Mouse (Mus musculus) lung, embryonic 15.5 days (tissue): ENCODE results near the gene Borcs6. TPM values are rescaled to one million over a fixed set of nuclear protein-coding genes. Genes with fewer than 3 reads are reported as not detected.

ENCODE experiments used
- ATAC-seq: fragments of 200-750 bp; cut with Nextera tagmentation; 2 replicates; pipeline ENCODE4 v1.8.0; 2017; ENCODE audit warnings: moderate number of reproducible peaks, borderline replicate concordance; ENCODE audit not compliant: low FRiP score, low TSS enrichment; ENCODE audit errors: extremely low read depth
- H3K27ac ChIP-seq: fragments of 300-500 bp; sonication (generic); 2 replicates; pipeline ENCODE4 v1.5.1; 2015; ENCODE audit warnings: moderate library complexity, mild to moderate bottlenecking, inconsistent platforms
- H3K27me3 ChIP-seq: fragments of 300-500 bp; sonication (generic); 2 replicates; pipeline ENCODE4 v1.6.1; 2015; ENCODE audit warnings: inconsistent platforms
- H3K36me3 ChIP-seq: fragments of 300-500 bp; sonication (generic); 2 replicates; pipeline ENCODE4 v1.6.1; 2015; ENCODE audit warnings: inconsistent platforms
- H3K4me1 ChIP-seq: fragments of 300-500 bp; sonication (generic); 2 replicates; pipeline ENCODE4 v1.6.1; 2015; ENCODE audit warnings: inconsistent platforms
- H3K4me2 ChIP-seq: fragments of 300-500 bp; sonication (generic); 2 replicates; pipeline ENCODE4 v1.6.1; 2015; ENCODE audit warnings: inconsistent platforms, mild to moderate bottlenecking, moderate library complexity
- H3K4me3 ChIP-seq: fragments of 300-500 bp; sonication (generic); 2 replicates; pipeline ENCODE4 v1.5.1; 2015; ENCODE audit warnings: mild to moderate bottlenecking, inconsistent platforms
- H3K9ac ChIP-seq: fragments of 300-500 bp; sonication (generic); 2 replicates; pipeline ENCODE4 v1.6.1; 2015; ENCODE audit warnings: inconsistent platforms
- H3K9me3 ChIP-seq: fragments of 300-500 bp; sonication (generic); 2 replicates; pipeline ENCODE4 v1.6.1; 2016; ENCODE audit warnings: inconsistent platforms
- WGBS: fragments of 180-500 bp; shearing (Covaris S2); methylation state at CpG from one replicate; pipeline ENCODE4 v1.1.7; 2015; 5-methylcytosine and 5-hydroxymethylcytosine counted together
- polyA plus RNA-seq: library from polyadenylated mRNA; unstranded; fragments of >200 nt; fragmentation: Nextera tagmentation; extraction: Ambion mirVana; gene quantifications from 2 replicates; pipeline ENCODE4 v1.2.1, GENCODE M21; 2015

Gene Borcs6
- polyA plus RNA-seq, 1 experiment from 2014 or later, result 10.3 TPM

DNA sequence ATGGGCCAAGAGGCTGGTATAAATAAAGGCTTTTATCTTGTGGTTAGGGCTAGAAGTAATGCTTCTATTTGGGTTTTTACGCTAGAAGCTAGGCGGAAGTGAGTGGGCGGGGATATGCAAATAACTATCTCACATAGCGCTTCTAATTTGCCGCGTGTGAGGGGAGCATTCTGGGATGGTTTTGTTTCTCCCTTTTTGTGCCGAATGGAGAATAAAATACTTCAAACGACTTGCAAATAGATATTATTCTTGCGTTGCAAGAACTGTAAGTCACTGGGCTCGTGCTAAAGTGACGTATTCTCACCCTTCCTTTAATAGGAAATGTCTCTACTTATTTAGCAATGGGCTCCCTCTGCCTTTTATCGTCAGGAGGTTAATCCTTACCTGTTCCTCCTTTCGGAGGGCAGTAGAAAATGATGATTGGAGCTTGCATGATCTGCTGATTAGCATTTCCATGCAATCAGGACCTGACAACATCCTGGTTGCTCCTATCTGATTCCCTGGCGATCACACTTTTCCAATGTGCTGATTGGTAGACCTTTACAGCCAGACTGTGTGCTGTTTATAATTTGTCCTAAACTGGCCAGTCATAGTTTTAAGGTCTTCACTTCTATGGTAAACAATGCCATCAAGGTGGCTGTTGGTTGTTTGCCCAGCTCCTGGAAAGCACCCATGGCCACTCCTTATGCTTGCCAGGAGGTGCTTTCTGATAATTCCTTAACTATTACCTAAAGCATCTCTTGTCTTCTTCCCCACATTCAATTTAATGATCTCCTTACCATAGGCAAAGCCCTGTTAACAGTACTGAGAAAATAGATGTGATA lies 13.8 kb downstream of the Borcs6 start:
- Histone ChIP-seq H3K4me1 (peaks cover 32% of the 10 kb centered on the region), H3K4me3 (peak overlapping the region; percentile 32), H3K9ac (peak overlapping the region; percentile 44), H3K4me2 (peak overlapping the region; percentile 84), H3K27ac (peak overlapping the region; percentile 88), H3K36me3 (no peaks in the 10 kb centered on the region), H3K9me3 (no peaks in the 10 kb centered on the region), H3K27me3 (no peaks in the 10 kb centered on the region)
- ATAC-seq, result peak; percentile 63
- WGBS, result under 1% methylated on average over 14 of the region's 14 CpGs

DNA sequence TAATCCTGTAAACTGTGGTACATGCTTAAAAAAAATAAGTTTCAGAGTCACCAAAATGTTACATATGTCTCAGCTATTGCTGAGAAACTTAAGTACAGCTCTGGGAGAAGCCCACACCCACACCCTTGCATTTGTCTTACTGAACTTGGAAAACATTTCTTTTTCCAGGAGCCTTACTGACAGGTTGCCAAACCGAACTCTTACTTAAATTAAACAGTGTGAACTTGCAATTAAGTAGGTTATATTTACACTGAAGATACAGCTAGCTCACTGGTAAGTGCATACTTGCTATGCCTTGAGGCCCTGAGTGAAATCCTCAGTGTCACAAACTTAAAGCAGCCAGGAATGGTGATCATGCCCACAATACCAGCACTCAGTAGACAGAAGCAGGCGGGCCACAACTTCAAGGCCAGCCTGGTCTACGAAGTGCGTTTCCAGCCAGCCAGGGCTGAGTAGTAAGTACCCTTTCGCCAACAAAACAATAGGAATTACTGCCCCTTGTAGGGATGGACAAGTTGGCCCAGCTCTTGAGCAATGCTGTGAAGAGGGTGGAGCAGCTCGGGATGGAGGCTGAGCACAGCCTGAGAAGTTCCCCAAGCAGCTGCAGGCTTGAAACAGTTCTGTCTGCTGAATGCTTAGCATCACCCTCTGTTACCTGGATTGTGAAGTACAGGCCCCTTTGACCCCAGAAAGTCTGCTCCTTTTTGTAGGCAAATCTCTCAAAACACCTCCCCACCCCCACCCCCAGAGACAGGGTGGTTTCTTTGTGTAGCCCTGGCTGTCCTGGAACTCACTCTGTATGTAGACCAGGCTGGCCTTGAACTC lies 14.6 kb downstream of the Borcs6 start:
- peak overlapping the region; percentile 88 for H3K27ac ChIP-seq
- 32% methylated on average over 6 of the region's 6 CpGs for WGBS
- peak overlapping the region; percentile 44; the same call in 1 of the 2 replicates for H3K9ac ChIP-seq
- no peak overlapping the region for H3K4me3 ChIP-seq
- H3K9me3 ChIP-seq, result no peaks in the 10 kb centered on the region
- peaks cover 32% of the 10 kb centered on the region for H3K4me1 ChIP-seq
- no peaks in the 10 kb centered on the region for H3K36me3 ChIP-seq
- H3K27me3 ChIP-seq, result no peaks in the 10 kb centered on the region
- no peak for ATAC-seq
- H3K4me2 ChIP-seq, result peak overlapping the region; percentile 84; the same call in 1 of the 2 replicates

DNA sequence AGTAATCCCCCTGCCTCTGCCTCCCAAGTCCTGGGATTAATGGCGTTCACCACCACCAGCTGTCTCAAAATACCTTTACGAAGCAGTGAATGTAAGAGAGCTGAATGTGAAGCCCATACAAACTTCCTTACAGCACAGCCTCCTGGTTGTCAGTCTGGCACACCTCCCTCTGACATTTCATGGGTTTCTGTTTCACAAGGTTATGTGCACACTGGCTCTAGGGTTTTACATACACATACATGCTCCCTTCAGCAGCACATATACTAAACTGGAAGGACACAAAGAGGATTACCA lies 15.2 kb downstream of the Borcs6 start:
- Histone ChIP-seq H3K9ac (no peak overlapping the region), H3K27ac (no peak overlapping the region), H3K36me3 (no peaks in the 10 kb centered on the region), H3K4me2 (no peak overlapping the region), H3K27me3 (no peaks in the 10 kb centered on the region), H3K4me3 (no peak overlapping the region), H3K4me1 (peaks cover 32% of the 10 kb centered on the region), H3K9me3 (no peaks in the 10 kb centered on the region)
- ATAC-seq, result no peak
- 52% methylated on average over 2 of the region's 2 CpGs for WGBS

DNA sequence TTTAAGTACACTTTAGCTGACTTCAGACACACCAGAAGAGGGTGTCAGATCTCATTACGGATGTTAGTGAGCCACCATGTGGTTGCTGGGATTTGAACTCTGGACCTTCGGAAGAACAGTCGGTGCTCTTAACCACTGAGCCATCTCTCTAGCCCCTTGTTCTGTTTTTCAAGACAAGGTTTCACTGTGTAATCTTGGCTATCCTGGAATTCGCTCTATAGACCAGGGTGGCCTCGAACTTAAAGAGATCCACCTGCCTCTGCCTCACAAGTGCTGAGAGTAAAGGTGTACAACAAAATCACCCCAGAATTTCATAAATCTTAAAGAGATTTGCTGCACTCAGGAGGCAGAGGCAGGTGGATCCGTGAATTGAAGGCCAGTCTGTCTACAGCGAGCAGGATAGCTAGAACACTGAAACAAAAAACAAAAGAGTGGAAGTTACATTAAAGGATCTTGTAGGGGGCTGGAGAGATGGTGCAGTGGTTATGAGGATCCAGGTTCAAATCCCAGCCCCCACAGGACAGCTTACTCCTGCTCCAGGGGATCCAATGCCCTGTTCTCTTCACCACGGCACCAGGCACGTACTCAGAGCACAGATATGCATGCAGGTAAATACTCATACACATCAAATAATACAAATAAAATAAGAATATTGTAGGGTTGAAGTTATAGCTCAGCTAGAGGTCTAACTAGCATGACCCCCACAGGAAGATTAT lies 16.4 kb downstream of the Borcs6 start:
- Histone ChIP-seq H3K27ac (no peak overlapping the region), H3K9me3 (no peaks in the 10 kb centered on the region), H3K36me3 (no peaks in the 10 kb centered on the region), H3K4me1 (peaks cover 27% of the 10 kb centered on the region), H3K9ac (no peak overlapping the region), H3K4me2 (no peak overlapping the region), H3K27me3 (no peaks in the 10 kb centered on the region), H3K4me3 (no peak overlapping the region)
- ATAC-seq, result no peak
- WGBS, result 43% methylated on average over 9 of the region's 9 CpGs

DNA sequence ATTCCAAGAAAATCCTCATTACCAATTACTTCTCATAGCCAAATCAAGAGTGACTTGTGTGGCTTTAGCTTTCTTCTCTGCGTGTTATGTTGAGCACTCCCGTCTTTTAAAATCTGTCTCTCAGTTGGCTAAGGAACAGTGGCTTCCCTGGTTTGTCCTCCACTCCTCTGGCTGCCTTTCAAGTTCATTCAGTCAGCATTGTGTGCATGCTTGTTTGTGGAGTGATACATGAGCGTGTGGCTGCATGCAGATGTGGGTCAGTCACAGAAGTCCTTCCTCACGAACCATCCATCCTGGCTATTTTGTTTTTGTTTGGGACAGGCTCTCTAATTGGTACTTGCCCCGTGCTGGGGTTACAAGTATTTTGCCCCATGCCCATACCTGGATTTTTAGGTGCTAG lies 17.1 kb downstream of the Borcs6 start:
- Histone ChIP-seq H3K9ac (no peak overlapping the region), H3K4me1 (peaks cover 20% of the 10 kb centered on the region), H3K9me3 (no peaks in the 10 kb centered on the region), H3K4me3 (no peak overlapping the region), H3K36me3 (no peaks in the 10 kb centered on the region), H3K4me2 (no peak overlapping the region), H3K27ac (no peak overlapping the region), H3K27me3 (no peaks in the 10 kb centered on the region)
- no peak for ATAC-seq
- WGBS, result 63% methylated on average over 5 of the region's 5 CpGs

DNA sequence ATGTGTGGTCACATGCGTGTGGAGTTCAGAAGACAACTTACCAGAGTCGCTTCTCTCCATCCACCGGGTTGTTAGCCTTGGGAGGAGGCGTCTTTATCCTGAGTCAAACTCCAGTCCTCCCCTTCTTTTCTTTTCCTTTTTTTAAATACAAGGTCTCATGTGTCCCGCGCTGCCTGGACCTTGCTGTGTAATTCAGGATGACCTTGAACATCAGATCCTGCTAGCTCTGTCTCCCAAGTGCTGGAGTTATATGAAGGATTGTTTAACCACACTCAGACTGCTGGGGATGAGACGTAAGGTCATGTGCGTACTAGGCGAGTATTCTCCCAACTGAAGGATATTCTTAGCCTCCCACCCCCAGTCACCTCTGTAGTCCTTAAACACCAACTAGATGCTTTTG lies 17.8 kb downstream of the Borcs6 start:
- no peak overlapping the region for H3K9ac ChIP-seq
- ATAC-seq, result no peak

DNA sequence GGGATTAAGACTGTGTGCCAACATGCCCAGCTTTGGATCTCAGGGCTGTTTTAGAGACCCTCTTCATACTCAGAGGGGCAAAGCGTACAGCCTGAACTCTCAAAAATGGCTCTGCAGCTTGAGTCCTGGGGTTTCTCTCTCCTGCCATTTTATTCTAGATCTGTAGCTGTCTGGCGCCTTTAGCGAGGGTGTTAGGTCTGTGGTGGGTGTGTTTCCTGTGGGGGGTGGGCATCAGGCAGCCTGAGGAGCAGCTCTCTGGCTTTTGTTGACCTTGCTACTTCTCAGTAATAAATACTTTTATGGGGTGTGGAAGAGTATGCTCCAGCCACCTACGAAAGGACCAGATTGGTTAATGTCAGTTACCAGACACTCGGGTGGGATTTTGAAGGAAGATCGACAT lies 18.5 kb downstream of the Borcs6 start:
- peaks cover 5% of the 10 kb centered on the region; the same call in 1 of the 2 replicates for H3K4me1 ChIP-seq
- no peaks in the 10 kb centered on the region for H3K9me3 ChIP-seq
- no peak overlapping the region for H3K27ac ChIP-seq
- no peaks in the 10 kb centered on the region for H3K36me3 ChIP-seq
- no peaks in the 10 kb centered on the region for H3K27me3 ChIP-seq
- 70% methylated on average over 6 of the region's 6 CpGs for WGBS
- no peak overlapping the region; the same call in 1 of the 2 replicates for H3K9ac ChIP-seq
- H3K4me2 ChIP-seq, result no peak overlapping the region
- ATAC-seq, result no peak
- no peak overlapping the region for H3K4me3 ChIP-seq

More for the DNA sequence above, 17.8 kb downstream of the Borcs6 start:
- Histone ChIP-seq H3K27ac (no peak overlapping the region), H3K36me3 (no peaks in the 10 kb centered on the region), H3K4me3 (no peak overlapping the region), H3K27me3 (no peaks in the 10 kb centered on the region), H3K4me2 (no peak overlapping the region), H3K4me1 (peaks cover 13% of the 10 kb centered on the region), H3K9me3 (no peaks in the 10 kb centered on the region)
- WGBS, result 77% methylated on average over 9 of the region's 9 CpGs

DNA sequence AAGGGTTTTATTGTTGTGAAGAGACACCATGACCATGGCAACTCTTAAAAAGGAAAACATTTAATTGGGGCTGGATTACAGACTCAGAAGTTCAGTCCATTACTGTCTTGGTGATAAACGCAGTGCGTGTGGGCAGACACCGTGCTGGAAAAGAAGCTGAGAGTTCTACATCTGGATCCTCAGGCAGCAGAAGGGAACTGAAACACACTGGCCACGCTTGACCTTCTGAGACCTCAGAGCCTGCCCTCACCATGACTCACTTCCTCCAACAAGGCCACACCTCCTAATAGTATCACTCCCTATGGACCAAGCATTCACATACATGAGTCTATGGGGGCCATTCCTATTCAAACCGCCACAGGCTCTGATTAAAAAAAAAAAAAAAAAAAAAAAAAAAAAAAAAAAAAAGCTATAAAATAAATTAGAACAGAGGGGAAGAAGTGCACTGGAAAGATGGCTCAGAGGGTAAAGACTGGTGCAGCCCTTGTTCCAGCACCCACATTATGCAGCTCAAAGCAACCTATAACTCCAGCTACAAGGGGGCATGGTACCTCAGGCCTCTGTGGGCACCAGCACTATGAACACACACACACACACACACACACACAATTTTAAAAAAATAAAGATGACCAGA lies 19.4 kb downstream of the Borcs6 start:
- H3K4me1 ChIP-seq, result peaks cover 5% of the 10 kb centered on the region; the same call in 1 of the 2 replicates
- no peak for ATAC-seq
- H3K27ac ChIP-seq, result no peak overlapping the region
- no peaks in the 10 kb centered on the region for H3K27me3 ChIP-seq
- H3K4me3 ChIP-seq, result no peak overlapping the region
- no peaks in the 10 kb centered on the region for H3K36me3 ChIP-seq
- no peaks in the 10 kb centered on the region for H3K9me3 ChIP-seq
- no peak overlapping the region for H3K4me2 ChIP-seq
- no peak overlapping the region for H3K9ac ChIP-seq
- 72% methylated on average over 5 of the region's 5 CpGs for WGBS

DNA sequence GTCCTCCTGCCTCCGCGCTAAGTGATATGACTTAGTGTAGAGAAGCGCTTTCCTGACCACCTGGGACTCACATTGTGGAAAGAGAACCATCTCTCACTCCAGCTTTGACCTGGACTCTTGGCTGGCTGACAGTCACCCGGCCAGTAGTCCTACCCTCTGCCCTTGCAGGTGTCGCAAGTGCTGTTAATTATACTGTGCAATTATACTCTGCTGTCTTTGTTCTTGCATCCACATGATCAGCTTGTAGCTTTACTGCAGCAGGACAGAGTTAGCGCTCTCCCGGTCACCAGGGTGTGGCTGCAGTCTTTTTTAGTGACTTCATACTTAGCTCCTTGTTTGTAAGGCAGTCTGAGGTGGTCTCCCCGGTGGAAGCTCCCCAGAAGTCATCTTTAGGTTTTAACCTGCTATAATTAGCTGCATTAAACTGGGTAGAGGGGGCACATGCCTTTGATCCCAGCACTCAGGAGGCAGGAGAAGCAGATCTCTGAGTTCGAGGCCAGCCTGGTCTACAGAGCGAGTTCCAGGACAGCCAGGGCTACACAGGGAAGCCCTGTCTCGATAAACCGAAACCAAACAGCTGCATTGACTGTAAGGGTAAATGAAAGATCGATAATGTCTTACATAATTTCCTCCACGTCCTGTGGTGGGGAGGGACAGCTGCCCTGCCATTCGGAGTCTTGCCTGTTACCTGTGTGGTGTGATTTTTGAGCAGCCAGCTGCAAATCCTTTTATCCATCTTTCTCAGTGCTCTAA lies 20.8 kb downstream of the Borcs6 start:
- no peak overlapping the region for H3K4me2 ChIP-seq
- H3K9me3 ChIP-seq, result no peaks in the 10 kb centered on the region
- WGBS, result 71% methylated on average over 15 of the region's 15 CpGs
- no peaks in the 10 kb centered on the region for H3K27me3 ChIP-seq
- H3K4me1 ChIP-seq, result no peaks in the 10 kb centered on the region
- no peak for ATAC-seq
- no peak overlapping the region for H3K4me3 ChIP-seq
- H3K9ac ChIP-seq, result no peak overlapping the region
- H3K36me3 ChIP-seq, result no peaks in the 10 kb centered on the region
- no peak overlapping the region for H3K27ac ChIP-seq

DNA sequence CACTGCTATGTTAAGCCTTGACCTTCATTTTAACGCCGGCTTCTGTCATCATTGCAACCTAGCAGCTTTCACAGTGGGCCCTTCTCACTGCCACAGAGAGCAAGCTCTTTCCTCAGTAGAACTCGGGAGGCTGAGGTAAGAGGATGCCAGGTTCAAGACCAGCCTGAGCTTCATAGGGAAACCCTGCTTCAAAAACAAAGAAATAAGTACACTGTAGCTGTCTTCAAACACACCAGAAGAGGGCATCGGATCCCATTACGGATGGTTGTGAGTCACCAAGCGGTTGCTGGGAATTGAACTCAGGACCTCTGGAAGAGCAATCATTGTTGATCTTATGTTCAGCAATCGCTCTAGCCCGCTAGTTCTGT lies 21.3 kb downstream of the Borcs6 start:
- 82% methylated on average over 8 of the region's 8 CpGs for WGBS
- H3K9ac ChIP-seq, result no peak overlapping the region
- ATAC-seq, result no peak

DNA sequence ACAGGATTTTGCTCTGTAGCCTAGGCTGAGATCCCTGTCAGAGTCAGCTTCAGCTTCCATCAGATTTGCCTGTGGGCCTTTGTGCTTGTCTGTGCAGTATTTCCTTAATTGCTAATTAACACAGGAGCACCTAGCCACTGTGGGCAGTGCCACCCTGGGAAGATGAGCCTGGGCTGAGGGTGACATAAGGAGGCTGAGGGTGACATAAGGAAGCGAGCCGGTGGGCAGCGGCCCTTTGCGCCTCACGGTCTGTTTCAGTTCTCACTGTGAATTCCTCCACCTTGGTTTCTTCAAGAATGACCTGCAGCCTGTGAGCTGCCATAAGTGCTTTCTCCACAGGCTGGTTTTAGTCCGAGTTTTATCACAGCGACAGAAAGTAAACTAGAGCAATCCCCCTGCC lies 22.1 kb downstream of the Borcs6 start:
- no peak overlapping the region for H3K27ac ChIP-seq
- no peak overlapping the region for H3K4me3 ChIP-seq
- H3K36me3 ChIP-seq, result no peaks in the 10 kb centered on the region
- no peak overlapping the region for H3K4me2 ChIP-seq
- WGBS, result 80% methylated on average over 7 of the region's 7 CpGs
- no peaks in the 10 kb centered on the region for H3K9me3 ChIP-seq
- no peaks in the 10 kb centered on the region for H3K4me1 ChIP-seq
- no peaks in the 10 kb centered on the region for H3K27me3 ChIP-seq
- no peak for ATAC-seq
- H3K9ac ChIP-seq, result no peak overlapping the region

More for the DNA sequence above, 21.3 kb downstream of the Borcs6 start:
- H3K4me3 ChIP-seq, result no peak overlapping the region
- H3K9me3 ChIP-seq, result no peaks in the 10 kb centered on the region
- H3K27me3 ChIP-seq, result no peaks in the 10 kb centered on the region
- no peak overlapping the region for H3K27ac ChIP-seq
- H3K36me3 ChIP-seq, result no peaks in the 10 kb centered on the region
- no peak overlapping the region for H3K4me2 ChIP-seq
- no peaks in the 10 kb centered on the region for H3K4me1 ChIP-seq
